Mouse (Mus musculus): ENCODE results near the gene Knop1.

Gene Knop1

GRCm38 (mm10) chr7:118797600-118797999 is 58.5 kb downstream of the Knop1 start:
- DNase-seq (ENCODE audit: low spot score), result no peak

- no peak for DNase-seq (ENCODE audit: low spot score)
Measured at GRCm38 (mm10) chr7:118796838-118797237, 59.2 kb downstream of the Knop1 start.

DNA sequence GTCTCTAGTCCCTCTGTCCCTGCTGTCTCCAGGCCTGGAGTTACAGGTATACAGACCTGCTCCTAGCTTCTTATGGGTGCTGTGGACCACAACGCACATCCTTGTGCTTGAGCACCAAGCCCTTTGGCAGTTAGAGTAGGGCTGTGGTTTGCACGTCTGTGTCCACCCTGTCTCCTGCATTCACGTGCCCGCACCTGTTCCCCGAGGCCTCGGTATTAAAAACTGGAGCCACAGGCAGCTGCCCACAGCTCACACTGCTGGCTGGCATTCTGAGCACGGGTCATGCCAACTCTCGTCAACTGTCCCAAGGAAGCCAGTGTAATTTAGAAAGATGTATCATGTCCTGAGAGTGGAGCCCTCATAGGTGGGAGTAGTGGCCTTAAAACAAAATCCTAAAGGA is 60.3 kb downstream of the Knop1 start:
- DNase-seq (ENCODE audit: low spot score), result no peak

DNA sequence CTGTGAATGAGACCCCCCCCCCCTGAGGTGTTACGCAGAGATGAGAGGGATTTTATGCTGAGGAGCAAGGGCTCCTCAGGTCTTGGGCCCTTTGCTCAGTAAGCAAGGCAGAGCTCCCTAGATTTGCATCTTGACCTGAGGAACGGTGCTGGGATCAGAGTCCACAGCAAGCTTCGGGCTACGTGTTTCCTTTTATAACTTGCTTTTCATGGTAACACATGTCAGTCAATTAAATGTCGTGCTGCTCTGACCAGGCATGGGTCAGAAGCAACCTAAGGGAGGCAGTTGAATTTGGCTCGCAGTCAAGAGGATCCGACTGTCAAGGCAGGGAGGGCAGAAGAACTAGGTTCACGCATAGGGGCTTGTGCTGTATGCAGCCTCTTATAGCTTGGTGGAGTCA is 62.2 kb downstream of the Knop1 start:
- no peak for DNase-seq (ENCODE audit: low spot score)

Data from T-cell, adult 2 months (primary cell).